Mouse (Mus musculus) G1E (cell line): ENCODE data around the gene Glt1d1.

ENCODE experiments used
- CTCF ChIP-seq: IDR thresholded peaks from 2 replicates; pipeline ENCODE4 v1.5.1; 2012; ENCODE audit warnings: low read depth, low read length, inconsistent platforms, mixed read lengths
- POLR2AphosphoS5 ChIP-seq: IDR thresholded peaks from 2 replicates; pipeline ENCODE4 v1.6.1; 2012; ENCODE audit warnings: low read depth, low read length, inconsistent platforms; ENCODE audit not compliant: insufficient replicate concordance
- TAL1 ChIP-seq: conservative IDR thresholded peaks from 2 replicates; pipeline ENCODE4 v1.6.1; 2012; ENCODE audit warnings: low read depth, low read length, inconsistent platforms, mixed read lengths

DNA sequence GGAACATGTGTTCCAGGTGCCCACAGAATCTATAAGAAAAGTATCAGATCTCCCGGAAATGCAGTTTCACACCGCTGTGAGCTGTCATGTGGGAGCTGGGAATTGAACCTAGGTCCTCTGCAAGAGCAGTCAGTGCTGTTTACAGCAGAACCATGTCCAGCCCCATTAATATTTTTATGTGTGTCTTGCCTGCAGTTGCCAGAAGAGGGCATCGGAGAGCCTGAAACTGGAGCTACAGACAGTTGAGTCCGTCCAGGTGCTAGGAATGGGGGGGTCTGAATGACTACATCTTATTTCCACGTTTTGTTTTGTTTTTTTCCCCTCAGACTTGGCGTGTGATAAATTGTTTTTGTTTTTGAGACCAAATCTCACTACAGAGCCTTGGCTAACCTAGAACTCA is 16.0 kb downstream of the Glt1d1 start:
- TF ChIP-seq CTCF (no peak), TAL1 (no peak), POLR2AphosphoS5 (no peak)
